9 mouse cellular contexts compared by ENCODE assay signal in the genomic region with DNA sequence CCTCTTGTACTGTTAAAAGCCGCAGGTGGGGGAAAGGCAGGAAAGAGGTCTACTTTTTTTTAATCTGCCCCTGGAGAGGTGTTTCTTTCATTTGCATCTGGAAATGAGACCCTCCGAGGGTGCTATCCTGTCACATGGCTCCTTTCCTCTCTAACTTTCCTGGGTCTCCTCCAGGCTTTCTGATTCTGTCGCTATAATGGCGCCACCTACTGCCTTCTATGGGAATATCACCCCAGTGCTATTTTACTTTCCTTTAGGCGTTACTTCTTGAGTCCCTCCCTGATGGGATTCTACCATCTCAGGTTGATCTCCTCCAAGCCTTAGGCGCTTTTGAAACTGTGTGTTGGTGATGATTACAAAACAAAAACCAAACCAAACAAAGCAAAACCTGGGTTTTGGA. TPM values are rescaled to one million over a fixed set of nuclear protein-coding genes. Genes with fewer than 3 reads are reported as not detected.
DNase-seq lines count a peak whose midpoint lies in the region; TF ChIP-seq lines count a peak whose summit lies in the region.
"Had no signal": no experiment of that assay in that cellular context is flagged by ENCODE, and none has a peak within 500 bp of the region (broad histone marks: within the 10 kb centered on the region; RNA-seq: fewer than 3 reads in every experiment).

No protein-coding gene starts in this region.

- WGBS in cerebellum, adult 2 months, result 30% methylated on average over 6 of the region's 6 CpGs

- TF ChIP-seq CTCF in cerebellum, adult 2 months (IDR thresholded peaks at IDR 0.05; ENCODE audit: borderline replicate concordance, insufficient read depth, low read depth, low read length), result peak; percentile 20; the same call in 1 of the 2 replicates

- no peak for TF ChIP-seq POLR2A in cerebellum, adult 2 months (IDR thresholded peaks at IDR 0.05; ENCODE audit: borderline replicate concordance, insufficient read depth, low read length)

- H3K4me1 ChIP-seq in cerebellum, adult 2 months (ENCODE audit: control insufficient read depth, insufficient read depth, low read length), result no peaks in the 10 kb centered on the region

- H3K4me3 ChIP-seq in cerebellum, adult 2 months (replicated peaks; ENCODE audit: insufficient read depth, low read depth, low read length), result no peak overlapping the region
- H3K4me3 ChIP-seq: neural tube, embryonic 13.5 days had no signal

- no peak for DNase-seq in cerebellum, adult 2 months
- no peak for DNase-seq in cerebellum, postnatal 36 days
- DNase-seq in left cerebral cortex, postnatal 14 days (ENCODE audit: low spot score in 2 of 2), result peak; percentile 63 to 75
- DNase-seq in left cerebral cortex, adult 8-10 months (ENCODE audit: low spot score in 2 of 2), result no peak
- DNase-seq in T-cell, adult 2 months (ENCODE audit: low spot score), result peak; percentile 14
- DNase-seq in kidney, postnatal 36 days, result peak; percentile 35 to 60
- DNase-seq in splenic B cell, adult 2 months (ENCODE audit: low read depth, low spot score), result peak; percentile 27
- no peak for DNase-seq in Muller cell, postnatal 12 days (ENCODE audit: inconsistent ontology term)

- no peaks in the 10 kb centered on the region for H3K27me3 ChIP-seq in cerebellum, adult 2 months (ENCODE audit: control insufficient read depth, insufficient read depth, low read length)
- no peaks in the 10 kb centered on the region for H3K27me3 ChIP-seq in splenic B cell, adult 2 months (ENCODE audit: control insufficient read depth, insufficient read depth, low read length, poor library complexity, severe bottlenecking)
- H3K27me3 ChIP-seq: neural tube, embryonic 13.5 days had no signal

- no peaks in the 10 kb centered on the region for H3K36me3 ChIP-seq in splenic B cell, adult 2 months (ENCODE audit: control insufficient read depth, insufficient read depth, low read length, poor library complexity, severe bottlenecking)
- H3K36me3 ChIP-seq: neural tube, embryonic 13.5 days had no signal

- intact Hi-C loops in left cerebral cortex, postnatal 14 days (cut with DNase I), result loop anchor here (2.0 to 10.0 kb wide), 2 partner anchors 75 to 705 kb away; a partner anchor contains a TSS

- no peak overlapping the region for H3K27ac ChIP-seq in cerebellum, adult 2 months (ENCODE audit: insufficient read depth, low read length)
- H3K27ac ChIP-seq: neural tube, embryonic 13.5 days had no signal

RNA-seq across cellular contexts. Expression of a gene that starts 22.1 kb away (rescaled TPM):
- 0.08 and 0.11 TPM in 2 replicates for polyA plus RNA-seq in cerebellum, adult 2 months (2012; rRNA removed)
- 1 to 10 TPM; 1.8 to 2.1 TPM for total RNA-seq in left cerebral cortex, postnatal 14 days (2021)
- 1 to 10 TPM; 3.4 to 6.9 (median 5.3) TPM for total RNA-seq in left cerebral cortex, adult 8-10 months (2022)

RNA-seq across cellular contexts. Expression of a gene that starts 47.7 kb away (rescaled TPM):
- polyA plus RNA-seq in cerebellum, adult 2 months (2012; rRNA removed), result 7.4 and 8.6 TPM in 2 replicates
- total RNA-seq in left cerebral cortex, postnatal 14 days (2021), result 1 to 10 TPM; 8.3 to 8.8 TPM
- total RNA-seq in left cerebral cortex, adult 8-10 months (2022), result 10 to 100 TPM; 10.2 to 15.0 (median 11.0) TPM

RNA-seq across cellular contexts. Expression of a gene that starts 47.8 kb away (rescaled TPM):
- 28.9 and 29.0 TPM in 2 replicates for polyA plus RNA-seq in cerebellum, adult 2 months (2012; rRNA removed)
- total RNA-seq in left cerebral cortex, postnatal 14 days (2021), result 10 to 100 TPM; 21.7 to 24.0 TPM
- 10 to 100 TPM; 24.6 to 30.2 (median 28.9) TPM for total RNA-seq in left cerebral cortex, adult 8-10 months (2022)

Comparison
In these comparisons a context has a peak if more than half of its experiments do, and no peak if none do; other contexts are left out.
1. DNase-seq: peak in left cerebral cortex, postnatal 14 days (2 of 2), T-cell, adult 2 months (single experiment), kidney, postnatal 36 days (2 of 2) and splenic B cell, adult 2 months (single experiment); none in cerebellum, adult 2 months (0 of 2), cerebellum, postnatal 36 days (0 of 2), left cerebral cortex, adult 8-10 months (0 of 2) and Muller cell, postnatal 12 days (single experiment).